Mouse (Mus musculus) frontal cortex, postnatal 25 days (tissue): ENCODE measurements around the gene Pnrc2.

Experiments
- DNase-seq, 2 experiments: peaks; one replicate each; pipeline ENCODE4 v3.0.0; 2022; ENCODE audit warnings: low spot score in 2 of 2

Pnrc2 gene

DNA sequence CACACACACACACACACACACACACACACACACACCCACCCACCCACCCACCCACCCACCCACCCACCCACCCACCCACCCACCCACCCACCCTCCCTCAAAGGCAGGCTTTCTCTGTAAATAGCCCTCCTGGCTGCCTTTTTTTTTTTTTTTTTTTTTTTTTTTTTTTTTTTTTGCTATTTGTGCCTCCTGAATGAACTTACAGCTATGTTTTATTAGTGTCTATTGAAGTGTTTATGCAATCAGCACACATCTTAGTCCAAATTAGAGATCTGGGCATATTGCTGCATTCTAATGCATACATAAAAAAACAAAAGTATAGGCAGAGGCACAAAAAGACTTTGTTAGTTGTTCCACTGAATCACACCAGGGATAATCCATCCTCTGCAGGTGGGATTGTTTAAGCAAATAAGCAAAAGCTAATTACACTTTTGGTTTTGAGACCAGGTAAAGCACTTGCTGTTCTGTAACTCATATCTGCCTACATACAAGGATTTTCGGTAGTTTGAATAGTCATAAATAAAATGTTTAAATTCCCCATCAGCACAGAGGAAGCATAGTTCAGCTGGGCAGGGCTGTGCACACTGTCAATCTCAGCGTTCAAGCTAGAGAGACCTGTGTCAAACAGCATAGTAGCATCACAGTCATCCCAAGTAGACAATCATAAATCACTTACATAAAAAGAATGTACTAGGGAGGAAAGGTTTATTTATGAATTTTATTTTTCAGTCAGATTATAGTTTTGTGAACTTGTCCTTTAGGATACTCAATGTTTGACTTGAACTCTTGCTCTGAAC is 3.2 kb downstream of the Pnrc2 start:
- DNase-seq, result no peak

DNA sequence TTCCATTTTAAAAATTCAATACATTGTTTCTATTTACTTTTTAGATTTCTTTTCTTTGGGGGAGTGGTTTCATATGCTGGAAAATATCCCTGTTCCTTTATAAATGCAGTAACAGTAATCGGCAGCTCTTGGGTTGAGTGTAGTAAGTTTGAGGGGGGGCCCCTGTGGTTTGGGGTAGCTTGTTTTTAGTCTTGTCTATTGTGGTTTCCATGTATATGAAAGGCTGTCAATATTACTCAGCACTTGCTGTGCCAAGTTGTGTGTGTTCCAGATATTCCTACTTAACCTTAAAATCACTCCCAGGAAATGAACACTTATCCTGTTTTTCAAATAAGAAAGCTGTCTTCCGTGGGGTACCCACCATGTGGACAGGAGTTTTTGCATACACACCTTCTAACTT is 4.7 kb downstream of the Pnrc2 start:
- DNase-seq, result no peak

- no peak for DNase-seq
Measured at GRCm38 (mm10) chr4:135857597-135858186, 16.0 kb downstream of the Pnrc2 start.

GRCm38 (mm10) chr4:135856223-135857091 is 17.2 kb downstream of the Pnrc2 start:
- peak in 1 of 2 experiments; percentile 36 for DNase-seq

DNA sequence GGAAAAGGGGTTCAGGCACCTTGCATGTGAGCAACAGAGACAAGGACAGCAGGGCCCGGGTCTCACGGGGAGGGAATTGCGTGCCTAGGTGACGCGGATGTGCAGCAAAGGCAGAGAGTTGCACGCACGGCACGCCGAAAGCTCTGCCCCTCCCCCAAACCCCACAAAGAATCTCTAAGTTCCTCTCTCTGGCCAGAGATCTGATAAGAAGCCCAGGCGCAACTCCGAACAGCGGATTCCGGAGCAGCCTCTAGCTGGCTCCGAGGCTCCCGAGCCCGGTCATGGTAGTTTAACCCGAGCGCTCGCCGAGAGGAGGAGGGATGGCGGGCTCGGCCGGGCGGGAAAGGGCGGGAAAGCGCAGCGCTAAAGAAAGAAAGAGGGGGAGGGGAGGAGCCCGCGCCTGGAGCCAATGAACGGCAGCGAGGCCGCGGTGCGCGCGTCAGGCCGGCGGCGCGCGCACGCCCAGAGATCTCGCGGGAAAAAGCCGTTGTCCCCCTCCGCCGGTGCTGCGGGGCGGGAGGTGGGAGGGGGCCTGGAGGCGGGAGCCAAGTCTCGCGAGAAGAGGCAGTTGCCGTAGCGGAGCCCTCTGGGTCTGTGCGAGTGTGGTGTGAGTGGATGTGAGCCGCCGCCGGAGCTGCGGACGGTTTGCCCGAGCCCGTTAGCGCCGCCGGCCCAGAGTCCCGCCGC is 18.0 kb downstream of the Pnrc2 start, which contains the start of gene Srsf10:
Gene Srsf10 (plus strand): TSS at position 212 of the 687 bp plus-strand sequence.
- peak; percentile 82 to 85 for DNase-seq

DNA sequence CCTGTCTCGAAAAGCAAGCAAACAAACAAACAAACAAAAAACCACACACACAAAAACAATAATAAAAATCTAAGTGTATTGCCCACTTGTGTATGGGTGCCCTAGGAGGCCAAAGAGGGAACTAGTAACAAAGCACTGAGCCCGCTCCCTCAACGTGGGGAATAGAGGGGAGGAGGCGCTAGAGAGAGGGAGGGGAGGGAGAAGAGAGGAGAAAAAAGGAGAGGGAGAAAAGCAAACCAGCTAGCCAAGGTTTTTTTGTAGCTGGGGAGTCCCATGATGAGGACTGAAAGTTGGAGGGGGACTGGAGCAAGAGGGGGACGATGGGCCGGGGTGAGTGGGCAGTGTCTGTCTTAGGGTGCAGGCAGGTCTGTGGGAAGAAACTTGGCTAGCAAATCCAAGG is 18.6 kb downstream of the Pnrc2 start:
- DNase-seq, result no peak

GRCm38 (mm10) chr4:135854630-135855029 is 19.0 kb downstream of the Pnrc2 start:
- no peak for DNase-seq

DNA sequence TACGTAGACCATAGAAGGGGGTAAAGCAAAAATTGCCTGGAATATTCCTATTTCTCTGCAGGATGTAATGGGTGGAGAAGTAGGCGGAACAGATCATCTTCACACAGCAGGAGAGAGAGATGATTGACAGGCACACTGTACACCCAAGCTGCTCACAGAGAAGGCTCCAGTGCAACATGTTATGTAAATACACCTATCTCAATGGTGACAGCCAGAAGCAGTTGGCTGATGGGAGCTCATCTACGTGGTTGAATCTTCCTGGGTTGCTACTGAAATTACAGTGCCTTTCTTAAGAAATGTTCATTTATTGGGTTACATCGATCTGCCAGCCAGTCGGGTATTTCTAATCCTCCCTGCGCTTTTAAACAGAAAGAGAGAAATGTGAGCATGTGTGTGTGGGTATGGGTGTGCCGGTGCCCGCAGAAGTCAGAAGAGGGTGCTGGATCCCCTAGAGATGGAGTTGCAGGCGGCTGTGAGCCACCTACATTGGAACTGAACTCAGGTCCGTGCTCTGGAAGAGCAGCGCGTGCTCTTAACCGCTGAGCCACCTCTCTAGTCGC is 19.6 kb downstream of the Pnrc2 start:
- no peak for DNase-seq

- no peak for DNase-seq
Measured at GRCm38 (mm10) chr4:135851942-135852341, 21.7 kb downstream of the Pnrc2 start.

DNA sequence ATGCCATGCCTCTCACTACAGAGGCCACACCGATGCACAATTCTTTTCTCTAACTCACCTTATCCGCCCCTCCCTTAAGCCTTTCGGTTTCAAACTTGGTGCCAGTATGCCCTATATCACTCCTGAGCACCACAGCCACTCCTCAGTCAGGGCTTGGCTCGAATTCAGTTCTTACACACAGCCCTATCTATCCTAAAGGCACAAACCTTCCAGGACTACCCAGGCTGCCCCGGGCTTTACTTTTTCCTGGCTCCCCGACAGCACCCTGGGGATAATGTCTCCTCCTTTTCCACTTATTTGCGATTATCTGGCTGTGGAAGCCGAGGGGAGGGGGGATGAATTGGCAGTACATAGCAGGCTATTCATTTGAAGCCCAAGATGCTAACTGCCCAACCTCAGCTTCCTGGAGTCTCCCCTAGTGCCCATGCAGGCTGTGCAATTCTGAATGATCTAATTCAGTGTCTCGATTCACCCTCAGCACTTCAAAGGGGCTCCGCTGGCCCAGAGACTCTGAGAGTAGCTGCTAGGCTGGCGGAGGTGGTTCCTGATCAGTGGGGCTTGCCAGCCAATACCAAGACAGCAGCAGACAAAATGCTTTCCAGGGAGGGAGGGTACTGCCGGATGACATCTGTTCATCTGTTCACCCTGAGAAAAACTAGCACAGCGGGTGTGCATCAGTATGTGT is 23.1 kb downstream of the Pnrc2 start:
- no peak for DNase-seq

- no peak for DNase-seq
Measured at GRCm38 (mm10) chr4:135847581-135847980, 26.1 kb downstream of the Pnrc2 start.

GRCm38 (mm10) chr4:135844400-135844799 is 29.2 kb downstream of the Pnrc2 start:
- no peak for DNase-seq

GRCm38 (mm10) chr4:135839293-135840011 is 34.2 kb downstream of the Pnrc2 start:
- no peak for DNase-seq

GRCm38 (mm10) chr4:135838925-135839292 is 34.7 kb downstream of the Pnrc2 start:
- no peak for DNase-seq

GRCm38 (mm10) chr4:135834124-135834717 is 39.4 kb downstream of the Pnrc2 start:
- DNase-seq, result no peak

DNA sequence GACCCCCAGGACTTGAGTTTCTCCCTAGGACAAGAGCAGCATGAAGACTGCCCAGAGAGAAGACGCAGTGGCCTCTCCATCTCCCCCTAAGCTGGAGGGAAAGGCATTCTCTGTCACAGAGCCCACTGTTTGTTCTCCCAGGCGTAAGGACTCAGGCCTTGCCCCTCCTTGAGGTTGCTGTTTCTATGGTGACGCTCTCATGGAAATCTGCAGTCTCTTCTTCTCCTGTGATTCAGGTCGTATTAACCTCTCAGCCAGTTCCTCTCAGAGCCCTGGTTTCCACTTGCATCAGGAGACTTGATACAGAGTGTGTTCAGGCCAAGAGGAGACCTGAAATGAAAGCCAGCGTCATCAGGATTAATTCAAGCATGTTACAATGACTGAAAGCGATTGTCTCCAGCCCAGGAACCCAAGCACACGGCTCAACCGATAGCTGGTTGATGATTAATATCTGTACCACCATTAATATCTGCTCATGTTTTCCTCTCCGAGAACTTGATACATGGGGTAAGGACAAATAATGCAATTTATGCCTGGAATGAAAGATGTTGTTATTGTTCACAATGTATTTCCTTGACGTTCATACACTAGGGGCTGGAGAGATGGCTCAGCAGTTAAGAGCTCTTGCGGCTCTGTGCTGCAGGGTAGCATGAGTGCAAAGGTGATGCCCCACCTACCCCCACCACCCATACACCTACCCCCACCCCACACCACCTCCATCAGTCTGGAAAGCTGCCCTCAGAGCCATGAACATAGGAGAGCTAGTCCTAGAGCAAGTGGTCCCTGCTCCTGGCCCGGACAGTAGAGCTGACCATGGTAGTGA is 40.1 kb downstream of the Pnrc2 start:
- no peak for DNase-seq

DNA sequence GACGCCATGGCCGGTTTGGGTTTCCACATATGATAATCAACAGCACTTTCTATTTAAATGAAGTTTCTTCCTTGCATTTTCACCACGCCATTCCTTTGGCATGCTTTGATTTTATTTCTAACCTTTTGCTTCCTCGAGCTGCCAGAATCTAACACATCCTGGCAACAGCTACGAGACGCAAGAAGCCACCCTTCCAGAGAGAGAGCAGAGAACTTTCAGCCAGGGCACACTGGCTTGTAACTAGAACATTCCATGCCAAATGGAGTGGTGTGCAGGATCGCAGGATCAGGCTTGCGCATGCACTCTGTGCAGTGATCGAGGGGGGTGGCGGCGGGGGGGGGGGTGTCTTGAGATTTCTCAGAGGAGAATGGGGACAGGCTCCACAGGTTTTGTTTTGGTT is 41.6 kb downstream of the Pnrc2 start:
- no peak for DNase-seq

DNA sequence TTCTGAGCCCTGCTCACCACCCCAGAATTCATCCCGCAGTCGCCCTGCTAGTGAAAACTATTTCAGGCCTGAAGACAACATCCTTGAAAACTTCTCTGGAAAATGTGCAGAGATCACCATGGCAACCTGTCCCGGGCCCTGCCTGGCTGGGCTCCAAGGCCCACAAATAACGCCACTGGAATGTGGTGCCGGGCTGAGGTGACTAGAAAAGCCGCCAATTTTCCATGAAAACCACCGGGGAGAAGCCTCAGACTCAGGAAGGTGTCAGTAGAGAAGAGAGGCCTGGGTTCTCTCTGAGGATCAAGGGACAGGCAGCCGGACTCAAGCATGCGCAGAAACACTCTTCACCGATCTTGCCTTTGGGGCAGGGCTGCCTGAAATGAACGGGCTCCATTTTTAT is 45.2 kb downstream of the Pnrc2 start:
- DNase-seq, result peak; percentile 66

- DNase-seq, result no peak
Measured at GRCm38 (mm10) chr4:135824254-135824653, 49.4 kb downstream of the Pnrc2 start.
